9 mouse cellular contexts compared by ENCODE assay signal in genomic region chr2:91327968-91328728, GRCm38 (mm10).
A peak's percentile ranks its signal among the peaks of the same experiment; 100 is the strongest.
DNase-seq lines count a peak whose midpoint lies in the region; ATAC-seq and TF ChIP-seq lines count a peak whose summit lies in the region.
"Had no signal": no experiment of that assay in that cellular context is flagged by ENCODE, and none has a peak within 500 bp of the region (broad histone marks: within the 10 kb centered on the region; RNA-seq: fewer than 3 reads in every experiment).

No protein-coding gene starts in this region.

- H3K27me3 ChIP-seq in testis, adult 2 months (ENCODE audit: control insufficient read depth, insufficient read depth, low read length): no peaks in the 10 kb centered on the region
- H3K27me3 ChIP-seq in forebrain, embryonic 15.5 days: no peaks in the 10 kb centered on the region
- no peaks in the 10 kb centered on the region for H3K27me3 ChIP-seq in kidney, embryonic 15.5 days
- H3K27me3 ChIP-seq in midbrain, postnatal 0 days (ENCODE audit: insufficient read depth, low read length): no peaks in the 10 kb centered on the region

- no peak overlapping the region for H3K4me2 ChIP-seq in forebrain, embryonic 15.5 days (replicated peaks)
- H3K4me2 ChIP-seq in kidney, embryonic 15.5 days: peak overlapping the region; percentile 21; the same call in 1 of the 2 replicates
- H3K4me2 ChIP-seq in midbrain, postnatal 0 days (ENCODE audit: low read depth, low read length, poor library complexity, severe bottlenecking): no peak overlapping the region
- H3K4me2 ChIP-seq: lung, embryonic 14.5 days had no signal

- no peaks in the 10 kb centered on the region for H3K36me3 ChIP-seq in testis, adult 2 months (ENCODE audit: control insufficient read depth, insufficient read depth, low read length)
- no peaks in the 10 kb centered on the region for H3K36me3 ChIP-seq in forebrain, embryonic 15.5 days
- H3K36me3 ChIP-seq in kidney, embryonic 15.5 days: no peaks in the 10 kb centered on the region
- no peaks in the 10 kb centered on the region for H3K36me3 ChIP-seq in midbrain, postnatal 0 days (ENCODE audit: insufficient read depth, low read length)

- no peak for TF ChIP-seq POLR2A in testis, adult 2 months (IDR thresholded peaks at IDR 0.05; ENCODE audit: control insufficient read depth, low read depth, low read length)

- no peaks in the 10 kb centered on the region for H3K9me3 ChIP-seq in forebrain, embryonic 15.5 days
- H3K9me3 ChIP-seq in kidney, embryonic 15.5 days (replicated peaks): no peaks in the 10 kb centered on the region
- no peaks in the 10 kb centered on the region for H3K9me3 ChIP-seq in midbrain, postnatal 0 days (ENCODE audit: low read length)

- no peak overlapping the region for H3K27ac ChIP-seq in testis, adult 2 months (ENCODE audit: control insufficient read depth, insufficient read depth, low read depth, low read length)
- peak overlapping the region; percentile 72 for H3K27ac ChIP-seq in forebrain, embryonic 15.5 days (replicated peaks)
- H3K27ac ChIP-seq in kidney, embryonic 15.5 days: peak overlapping the region; percentile 92
- H3K27ac ChIP-seq in midbrain, postnatal 0 days (ENCODE audit: low read depth, low read length): peak overlapping the region; percentile 64; the same call in 1 of the 2 replicates

- ATAC-seq in forebrain, embryonic 15.5 days (replicated peaks): peak; percentile 76
- ATAC-seq in kidney, embryonic 15.5 days (replicated peaks; ENCODE audit: low FRiP score): peak; percentile 84
- peak; percentile 73 for ATAC-seq in midbrain, postnatal 0 days (ENCODE audit: low FRiP score)
- ATAC-seq in megakaryocyte-erythroid progenitor cell, adult 5-6 weeks (replicated peaks; ENCODE audit: low FRiP score, low TSS enrichment, poor library complexity, severe bottlenecking): no peak

- no peak overlapping the region for H3K9ac ChIP-seq in forebrain, embryonic 15.5 days (replicated peaks)
- no peak overlapping the region for H3K9ac ChIP-seq in kidney, embryonic 15.5 days
- no peak overlapping the region for H3K9ac ChIP-seq in midbrain, postnatal 0 days (replicated peaks; ENCODE audit: low read length, poor library complexity, severe bottlenecking)
- H3K9ac ChIP-seq: lung, embryonic 14.5 days had no signal

- TF ChIP-seq CTCF in testis, adult 2 months (IDR thresholded peaks at IDR 0.05; ENCODE audit: control insufficient read depth, insufficient read depth, insufficient replicate concordance, low read depth, low read length): no peak
- TF ChIP-seq CTCF in midbrain, postnatal 0 days (IDR thresholded peaks at IDR 0.05): peak; percentile 42

- H3K4me1 ChIP-seq in testis, adult 2 months (ENCODE audit: control insufficient read depth, insufficient read depth, low read length): no peaks in the 10 kb centered on the region
- H3K4me1 ChIP-seq in forebrain, embryonic 15.5 days: peaks cover 68% of the 10 kb centered on the region
- H3K4me1 ChIP-seq in kidney, embryonic 15.5 days: peaks cover 46% of the 10 kb centered on the region
- peaks cover 8% of the 10 kb centered on the region; the same call in 1 of the 2 replicates for H3K4me1 ChIP-seq in midbrain, postnatal 0 days (ENCODE audit: insufficient read depth, low read length)

- WGBS in forebrain, embryonic 15.5 days: 15% methylated on average over 12 of the region's 12 CpGs
- 34% methylated on average over 12 of the region's 12 CpGs for WGBS in kidney, embryonic 15.5 days
- 22% methylated on average over 12 of the region's 12 CpGs for WGBS in midbrain, postnatal 0 days

- DNase-seq in testis, postnatal 10 days (ENCODE audit: low spot score): no peak
- DNase-seq in midbrain, postnatal 0 days (ENCODE audit: low spot score): peak; percentile 78
- no peak for DNase-seq in urinary bladder, adult 18-20 months (ENCODE audit: low spot score in 2 of 2)
- DNase-seq in thymus, postnatal 14 days: no peak
- DNase-seq: lung, embryonic 14.5 days had no signal

- peak overlapping the region; percentile 44 for H3K4me3 ChIP-seq in testis, adult 2 months (ENCODE audit: control insufficient read depth, low read depth, low read length)
- no peak overlapping the region for H3K4me3 ChIP-seq in forebrain, embryonic 15.5 days
- H3K4me3 ChIP-seq in kidney, embryonic 15.5 days (replicated peaks): no peak overlapping the region
- no peak overlapping the region for H3K4me3 ChIP-seq in midbrain, postnatal 0 days (ENCODE audit: low read depth, low read length)
